Mouse (Mus musculus) inflammation-experienced regulatory T-cells, adult 6 months (primary cell): ENCODE data around the gene Fbxo7. TPM values are rescaled to one million over a fixed set of nuclear protein-coding genes. Genes with fewer than 3 reads are reported as not detected.

Experiments used
- ATAC-seq: one replicate; pipeline ENCODE4 v1.8.0; 2017
- polyA plus RNA-seq, 3 experiments: library from polyadenylated mRNA; unstranded; fragments of 100-300 nt; shearing (Covaris generic); gene quantifications; one replicate each; pipeline ENCODE4 v1.2.1; 2017

Fbxo7 gene
- polyA plus RNA-seq, 3 experiments from 2014 or later, result 37.0 to 46.3 (median 40.5) TPM

GRCm38 (mm10) chr10:86093109-86094035, 71.6 kb downstream of the Fbxo7 start:
- ATAC-seq, result no peak

GRCm38 (mm10) chr10:86098363-86098762, 76.6 kb downstream of the Fbxo7 start:
- no peak for ATAC-seq

GRCm38 (mm10) chr10:86100281-86100851, 78.6 kb downstream of the Fbxo7 start:
- no peak for ATAC-seq

Other genes starting within 250 kb of the Fbxo7 start
- gene Pwp1, start 192.5 kb upstream of the Fbxo7 start, polyA plus RNA-seq, result 10 to 100 TPM; 40.3 to 46.4 (median 40.7) TPM
- 1 to 10 TPM; 4.2 to 7.1 (median 6.1) TPM for gene Prdm4, start 104.8 kb upstream of the Fbxo7 start, polyA plus RNA-seq
- under 1 TPM in 2 of 3 experiments, not detected in 1; 0.29 to 0.39 TPM for gene Ascl4, start 94.3 kb upstream of the Fbxo7 start, polyA plus RNA-seq
- gene Rtcb, start 64.1 kb upstream of the Fbxo7 start, polyA plus RNA-seq, result 100 to 1,000 TPM; 135 to 170 (median 165) TPM
- not detected for gene Bpifc, start 10.1 kb upstream of the Fbxo7 start, polyA plus RNA-seq